Mouse (Mus musculus) thymus, postnatal 36 days (tissue): ENCODE data around the gene Ncapd2.
"Not testable (repeated sequence)": the region's sequence is repeated elsewhere in the genome, so short reads cannot be mapped to it uniquely, and the experiment has no call there.

ENCODE experiments used
- DNase-seq, 2 experiments: peaks; one replicate each; pipeline ENCODE4 v3.0.0; 2022; ENCODE audit warnings: mixed read lengths in 2 of 2

Gene Ncapd2

DNA sequence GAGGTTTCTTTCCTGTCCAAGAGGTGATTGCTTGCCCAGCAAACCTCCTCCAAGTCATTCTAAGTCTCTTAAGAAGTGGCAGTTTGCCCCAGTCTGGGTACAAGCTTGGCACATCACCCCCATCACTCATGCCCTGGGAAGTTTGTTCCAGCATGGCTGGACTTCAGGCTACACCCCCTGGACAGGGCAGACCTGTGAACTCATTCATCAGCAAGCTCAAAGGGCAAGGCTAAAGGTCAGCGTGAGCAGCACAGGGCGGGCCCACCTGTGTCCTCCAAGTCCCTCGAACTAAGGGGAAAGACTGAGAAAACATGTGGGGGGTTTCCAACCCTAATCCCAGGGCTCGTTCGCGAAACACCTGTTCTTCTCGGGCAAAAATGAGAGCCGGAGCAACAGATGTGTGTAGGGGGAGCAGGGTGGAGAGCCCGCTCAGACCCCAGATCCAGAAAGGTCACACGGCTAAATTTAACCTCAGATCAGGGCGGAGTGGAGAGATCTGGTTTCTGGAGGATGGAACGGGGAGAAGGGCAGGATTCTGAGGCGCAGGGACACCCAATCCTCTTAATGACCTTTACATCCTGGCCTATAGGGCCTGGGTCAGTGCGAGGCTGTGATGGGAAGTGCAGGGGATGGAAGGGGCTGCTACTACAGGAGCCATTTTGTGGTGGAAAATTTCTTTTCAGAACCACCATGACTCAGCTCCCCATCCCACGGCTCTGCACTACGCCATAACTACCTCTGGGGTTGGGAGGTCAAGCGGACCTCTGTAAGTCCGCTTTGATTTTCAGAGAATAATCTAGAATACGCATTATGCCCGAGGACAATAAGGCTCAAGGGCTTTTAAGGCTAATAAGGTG is 27.5 kb downstream of the Ncapd2 start:
- no peak for DNase-seq

DNA sequence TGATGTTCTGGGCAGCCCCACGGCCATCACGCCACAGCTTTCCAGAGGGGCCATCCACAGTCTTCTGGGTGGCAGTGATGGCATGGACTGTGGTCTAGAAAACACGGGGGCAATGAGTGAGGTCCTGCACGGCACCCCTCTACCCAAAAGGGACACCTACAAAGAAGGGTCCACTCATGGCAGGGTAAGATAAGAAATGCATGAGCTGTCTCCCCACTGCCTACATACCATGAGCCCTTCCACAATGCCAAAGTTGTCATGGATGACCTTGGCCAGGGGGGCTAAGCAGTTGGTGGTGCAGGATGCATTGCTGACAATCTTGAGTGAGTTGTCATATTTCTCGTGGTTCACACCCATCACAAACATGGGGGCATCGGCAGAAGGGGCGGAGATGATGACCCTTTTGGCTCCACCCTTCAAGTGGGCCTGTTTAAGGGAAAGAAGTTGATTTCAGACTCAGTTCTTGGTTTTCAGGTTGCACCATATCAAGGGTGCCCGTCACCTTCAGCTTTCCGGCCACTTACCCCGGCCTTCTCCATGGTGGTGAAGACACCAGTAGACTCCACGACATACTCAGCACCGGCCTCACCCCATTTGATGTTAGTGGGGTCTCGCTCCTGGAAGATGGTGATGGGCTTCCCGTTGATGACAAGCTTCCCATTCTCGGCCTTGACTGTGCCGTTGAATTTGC is 28.7 kb downstream of the Ncapd2 start:
- not testable (repeated sequence) for DNase-seq

DNA sequence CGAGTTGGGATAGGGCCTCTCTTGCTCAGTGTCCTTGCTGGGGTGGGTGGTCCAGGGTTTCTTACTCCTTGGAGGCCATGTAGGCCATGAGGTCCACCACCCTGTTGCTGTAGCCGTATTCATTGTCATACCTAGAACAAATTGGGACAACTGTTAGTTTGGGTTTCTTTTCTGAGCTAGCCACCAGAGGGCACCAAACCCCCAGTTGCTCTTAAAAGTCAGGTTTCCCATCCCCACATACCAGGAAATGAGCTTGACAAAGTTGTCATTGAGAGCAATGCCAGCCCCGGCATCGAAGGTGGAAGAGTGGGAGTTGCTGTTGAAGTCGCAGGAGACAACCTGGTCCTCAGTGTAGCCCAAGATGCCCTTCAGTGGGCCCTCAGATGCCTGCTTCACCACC is 29.5 kb downstream of the Ncapd2 start:
- DNase-seq, result peak; percentile 76 to 77

DNA sequence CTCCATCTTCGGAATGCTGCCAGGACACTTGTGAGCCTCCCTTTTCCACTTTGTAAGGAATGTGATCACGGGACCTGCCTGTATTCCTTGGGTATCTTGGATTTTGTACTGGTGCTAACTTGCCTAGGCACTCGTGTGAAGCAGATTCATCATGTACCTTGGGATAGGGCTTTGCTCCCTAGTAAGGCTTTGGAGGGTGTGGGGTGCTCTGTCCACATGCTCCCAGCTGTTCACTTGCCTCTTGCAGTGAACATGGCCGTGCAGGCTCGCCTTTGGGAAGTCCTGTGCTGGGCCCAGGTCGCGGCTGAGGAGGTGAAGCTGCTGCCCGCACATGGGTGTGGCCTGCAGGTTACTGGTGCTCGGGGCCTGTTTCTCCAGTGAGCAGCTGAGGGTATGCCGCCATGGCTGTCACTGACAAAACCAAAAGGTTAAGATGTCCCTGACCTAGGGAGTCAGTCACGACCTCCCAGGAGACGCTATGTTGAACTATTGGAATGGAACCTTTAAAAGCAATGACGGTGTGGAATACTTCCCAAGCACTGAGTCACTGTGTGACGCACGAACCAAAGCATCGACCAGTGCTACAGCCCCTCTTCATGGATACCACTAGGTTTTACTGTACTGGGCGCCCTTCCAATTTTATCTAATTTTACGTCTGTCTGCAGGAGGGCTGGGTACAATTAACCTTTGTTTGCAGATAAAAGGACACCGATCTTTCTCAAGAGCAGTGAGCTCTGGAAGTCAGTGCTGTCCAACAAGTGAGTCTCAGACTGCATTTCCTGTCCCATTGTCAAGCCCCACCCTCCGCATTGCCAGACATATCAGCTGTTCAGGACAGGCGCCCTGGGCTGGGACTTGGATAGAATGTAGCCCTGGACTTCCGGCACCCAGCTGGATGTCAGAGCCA is 30.4 kb downstream of the Ncapd2 start:
- no peak for DNase-seq

DNA sequence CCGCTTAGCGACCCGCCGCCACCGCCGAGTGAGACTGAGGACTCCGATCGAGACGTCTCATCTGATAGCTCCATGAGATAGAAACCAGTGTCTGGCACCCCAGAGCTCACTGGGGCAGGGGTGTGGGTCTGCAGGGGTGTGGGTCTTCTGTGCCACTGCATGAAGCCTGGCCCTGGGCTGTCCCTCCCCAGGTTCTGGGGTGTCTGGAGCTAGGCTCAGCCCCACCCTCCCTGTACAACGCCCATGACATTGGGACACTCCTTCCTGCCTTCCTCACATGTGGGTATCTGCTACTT is 31.0 kb downstream of the Ncapd2 start:
- DNase-seq, result no peak

DNA sequence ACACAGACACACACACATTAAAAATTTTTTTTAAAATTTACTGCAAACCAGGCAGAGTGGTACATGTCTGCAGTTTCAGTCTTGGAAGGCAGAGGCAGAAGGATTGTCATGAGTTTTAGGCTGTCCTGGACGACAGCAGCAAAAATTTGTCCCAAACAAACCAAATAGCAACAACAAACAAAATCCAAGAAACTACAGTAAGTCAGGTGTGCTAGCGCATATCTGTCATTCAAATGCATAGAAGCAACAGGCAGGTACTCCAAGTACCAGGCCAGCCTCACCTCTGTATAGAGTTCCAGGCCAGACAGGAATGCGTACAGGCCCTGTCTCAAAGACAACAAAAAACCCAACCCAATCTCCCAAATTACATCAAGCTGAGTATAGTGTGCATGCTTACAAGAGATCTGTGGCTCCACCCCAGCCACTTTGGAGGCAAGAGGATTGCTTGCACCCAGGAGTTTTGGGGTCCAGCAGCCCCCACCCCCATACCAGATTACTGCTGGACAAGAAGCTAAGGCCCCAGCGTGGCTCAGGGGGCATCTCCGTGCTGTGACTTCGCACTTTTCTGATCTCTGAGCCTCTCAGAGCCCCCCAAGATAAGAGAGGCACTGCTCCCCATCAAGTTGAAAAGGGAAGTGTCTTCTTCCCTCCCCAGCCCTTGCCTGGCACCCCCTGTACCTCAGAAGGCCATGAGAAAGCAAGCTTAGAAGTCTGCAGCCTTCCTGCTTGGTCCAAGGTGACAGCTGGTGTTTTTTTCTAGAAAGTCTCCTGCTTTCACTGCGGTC is 31.5 kb downstream of the Ncapd2 start:
- no peak for DNase-seq

DNA sequence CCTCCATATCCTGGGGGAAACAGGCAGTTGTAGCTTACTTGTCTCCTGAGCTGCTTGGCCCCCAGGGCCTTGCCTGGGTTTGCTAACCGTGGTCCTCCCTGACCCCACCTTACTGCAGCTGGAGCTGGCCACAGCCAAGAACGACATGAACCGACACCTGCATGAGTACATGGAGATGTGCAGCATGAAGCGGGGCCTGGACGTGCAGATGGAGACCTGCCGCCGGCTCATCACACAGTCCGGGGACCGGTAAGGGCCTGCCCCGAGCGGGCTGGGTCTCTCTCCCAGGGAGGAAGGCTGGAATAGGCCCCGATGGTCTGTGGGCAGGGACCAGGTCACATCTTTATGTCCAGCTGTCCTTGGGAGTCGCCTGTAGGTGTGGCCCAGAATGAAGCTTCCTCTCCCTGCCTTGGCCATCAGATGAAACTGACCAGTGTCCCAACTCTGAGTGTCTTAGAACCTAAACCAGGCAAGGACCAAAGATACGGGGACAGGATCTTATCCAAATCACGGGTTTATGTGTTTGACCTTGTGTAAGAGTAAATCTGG is 32.5 kb downstream of the Ncapd2 start:
- DNase-seq, result no peak

DNA sequence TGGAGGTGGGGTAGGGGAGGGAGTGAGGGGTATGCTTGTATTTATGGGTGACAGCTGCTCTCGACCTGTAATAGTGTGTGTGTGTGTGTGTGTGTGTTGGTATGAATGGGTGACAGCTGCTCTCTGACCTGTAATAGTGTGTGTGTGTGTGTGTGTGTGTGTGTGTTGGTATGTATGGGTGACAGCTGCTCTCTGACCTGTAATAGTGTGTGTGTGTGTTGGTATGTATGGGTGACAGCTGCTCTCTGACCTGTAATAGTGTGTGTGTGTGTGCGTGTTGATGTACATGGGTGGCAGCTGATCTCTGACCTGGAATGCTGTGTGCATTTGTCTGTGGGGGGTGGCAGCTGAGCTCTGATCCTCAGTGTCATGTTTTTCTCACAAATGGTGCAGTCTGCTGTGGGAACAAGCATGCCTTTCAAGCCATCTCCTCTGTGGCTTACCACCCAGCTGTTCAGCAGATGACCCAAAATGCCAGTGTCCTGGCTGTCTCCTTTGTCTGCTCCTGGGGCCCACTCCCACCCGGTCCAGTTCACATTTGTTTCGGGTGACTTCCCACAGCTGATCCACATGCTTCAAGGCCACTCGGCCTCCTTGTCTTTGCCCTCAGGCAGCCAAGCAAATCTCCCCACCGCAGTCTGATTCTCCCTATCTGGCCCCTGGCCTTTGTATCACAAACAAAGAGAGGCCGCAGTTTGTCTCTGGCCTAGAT is 34.4 kb downstream of the Ncapd2 start:
- DNase-seq, result no peak

DNA sequence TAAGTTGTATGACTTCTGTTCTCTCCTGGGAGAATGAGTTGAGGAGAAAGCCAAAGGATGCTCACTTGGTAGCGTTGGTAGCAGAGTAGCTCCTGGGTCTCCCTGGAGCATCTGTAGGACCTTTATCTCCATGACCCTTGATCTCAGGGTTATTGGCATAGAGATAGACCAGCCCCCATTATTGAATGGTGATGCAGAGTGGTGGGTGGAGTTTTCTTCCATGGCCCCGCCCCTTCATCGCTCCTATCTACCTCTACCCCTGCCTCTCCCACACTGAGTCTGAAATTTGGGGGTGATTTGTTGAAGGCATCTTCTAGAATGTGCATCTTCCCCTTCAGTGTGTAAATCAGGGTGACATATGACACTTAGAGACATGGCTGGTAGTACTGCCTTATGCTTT is 35.0 kb downstream of the Ncapd2 start:
- no peak for DNase-seq

DNA sequence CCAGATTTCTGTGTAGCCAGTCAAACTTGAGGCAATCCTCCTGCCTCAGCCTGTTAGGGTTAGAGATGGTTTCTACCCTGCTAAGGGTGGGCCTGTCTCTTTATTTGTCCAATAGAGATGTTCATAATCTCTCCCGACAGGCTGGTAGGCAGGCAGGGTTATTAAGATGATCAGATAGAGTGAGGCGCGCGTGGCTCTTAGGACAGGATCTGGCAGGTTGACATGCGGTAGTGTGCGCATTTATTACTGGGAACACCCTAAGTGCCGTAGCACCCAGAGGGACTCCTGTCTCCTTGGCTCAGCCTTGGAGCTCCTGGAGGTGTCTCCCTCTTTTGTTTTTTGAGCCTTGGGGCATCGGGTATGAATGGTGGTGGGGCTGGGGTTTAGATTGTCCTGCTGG is 36.2 kb downstream of the Ncapd2 start:
- DNase-seq, result no peak

DNA sequence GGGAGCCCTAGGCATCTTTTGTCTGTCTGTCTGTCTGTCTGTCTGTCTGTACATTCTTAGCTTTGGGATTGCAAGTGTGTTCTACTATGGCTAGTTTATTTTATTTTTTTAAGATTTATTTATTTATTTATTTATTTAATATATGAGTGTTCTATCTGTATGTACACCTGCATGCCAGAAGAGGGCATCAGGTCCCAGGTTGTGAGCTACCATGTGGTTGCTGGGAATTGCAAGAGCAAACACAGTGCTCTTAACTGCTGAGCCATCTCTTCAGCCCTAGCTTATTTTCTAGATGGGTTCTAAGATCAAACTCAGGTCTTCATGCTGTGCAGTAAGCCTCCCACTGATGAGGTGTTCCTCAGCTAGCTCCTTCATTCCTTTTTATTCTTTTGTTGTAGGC is 37.0 kb downstream of the Ncapd2 start:
- DNase-seq, result no peak

DNA sequence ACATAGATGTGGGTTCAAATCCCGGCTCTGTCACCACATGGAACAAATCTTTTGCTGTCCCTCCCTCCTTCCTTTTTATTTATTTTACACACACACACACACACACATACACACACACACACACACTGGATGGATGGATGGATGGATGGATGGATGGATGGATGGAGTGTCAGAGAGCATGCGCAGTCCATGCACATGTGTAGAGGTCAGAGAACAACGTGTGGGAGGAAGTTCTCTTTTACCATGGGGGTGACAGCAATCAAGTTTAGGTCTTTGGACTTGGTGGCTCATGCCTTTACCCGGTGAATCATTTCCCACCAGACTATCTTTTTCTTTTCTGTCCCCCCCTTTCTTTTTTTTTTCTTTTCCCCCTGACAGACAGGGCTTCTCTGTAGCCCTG is 37.8 kb downstream of the Ncapd2 start:
- no peak for DNase-seq

DNA sequence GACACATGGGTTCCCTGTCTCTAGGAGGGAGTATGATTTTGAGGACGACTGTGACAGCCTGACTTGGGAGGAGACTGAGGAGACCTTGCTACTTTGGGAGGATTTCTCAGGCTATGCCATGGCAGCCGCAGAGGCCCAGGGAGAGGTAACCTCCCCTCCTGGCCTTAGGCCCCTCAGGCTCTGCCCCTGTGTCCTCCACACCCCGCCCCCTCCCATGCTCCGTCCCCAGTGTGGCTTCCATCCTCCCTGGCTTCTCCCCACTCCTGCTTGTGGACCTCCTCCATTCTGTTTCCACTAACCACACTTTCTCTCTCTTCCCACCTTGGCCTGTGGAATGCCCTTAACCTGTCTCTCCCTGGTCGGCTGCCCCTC is 38.5 kb downstream of the Ncapd2 start:
- DNase-seq, result no peak

DNA sequence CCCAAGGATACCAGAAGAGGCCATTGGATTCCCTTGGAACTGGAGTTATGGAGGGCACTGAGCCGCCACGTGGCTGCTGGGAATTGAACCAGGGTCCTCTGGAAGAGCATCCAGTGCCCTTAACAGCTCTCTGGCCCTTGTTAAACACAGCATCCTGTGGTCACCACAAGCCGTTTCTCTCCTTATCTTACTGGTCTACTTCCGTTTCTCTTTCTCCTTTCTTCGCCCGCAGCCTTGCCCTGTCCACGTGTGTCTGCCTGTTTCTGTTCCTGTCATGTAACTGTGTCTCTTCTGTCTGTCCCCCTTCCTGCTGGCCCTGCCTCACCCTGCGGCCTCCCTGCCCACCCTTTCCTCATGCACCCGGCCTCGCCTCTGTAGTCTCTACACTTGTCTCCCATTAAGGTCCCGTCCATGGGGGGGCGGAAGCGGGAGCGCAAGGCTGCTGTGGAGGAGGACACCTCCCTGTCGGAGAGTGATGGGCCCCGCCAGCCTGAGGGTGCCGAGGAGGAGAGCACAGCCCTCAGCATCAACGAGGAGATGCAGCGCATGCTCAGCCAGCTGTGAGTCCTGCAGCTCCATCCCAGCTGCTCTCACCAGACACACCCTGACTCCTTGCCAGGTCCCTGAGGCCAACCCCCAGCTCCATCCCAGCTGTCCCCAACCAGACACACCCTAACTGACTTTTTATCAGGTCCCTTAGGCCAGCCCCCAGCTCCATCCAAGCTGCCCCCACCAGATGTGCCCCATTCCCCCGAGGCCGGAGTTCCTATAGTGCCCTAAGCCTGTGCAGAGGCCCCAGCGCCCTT is 39.1 kb downstream of the Ncapd2 start:
- no peak for DNase-seq

DNA sequence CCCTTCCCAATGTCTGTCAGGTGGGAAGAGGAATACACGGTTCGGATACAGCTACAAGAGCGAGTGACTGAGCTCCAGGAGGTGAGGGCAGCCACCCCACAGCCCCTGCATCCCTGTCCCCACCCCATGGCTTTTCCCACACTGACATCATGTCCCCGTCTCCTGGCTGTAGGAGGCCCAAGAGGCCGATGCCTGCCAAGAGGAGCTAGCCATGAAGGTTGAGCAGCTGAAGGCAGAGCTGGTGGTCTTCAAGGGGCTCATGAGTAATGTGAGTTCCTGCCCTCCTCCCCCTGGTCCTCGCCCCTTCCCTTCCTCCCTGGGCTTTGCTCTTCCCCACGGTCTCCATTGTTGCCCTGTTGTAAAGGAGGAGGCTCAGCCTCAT is 41.9 kb downstream of the Ncapd2 start:
- no peak for DNase-seq

DNA sequence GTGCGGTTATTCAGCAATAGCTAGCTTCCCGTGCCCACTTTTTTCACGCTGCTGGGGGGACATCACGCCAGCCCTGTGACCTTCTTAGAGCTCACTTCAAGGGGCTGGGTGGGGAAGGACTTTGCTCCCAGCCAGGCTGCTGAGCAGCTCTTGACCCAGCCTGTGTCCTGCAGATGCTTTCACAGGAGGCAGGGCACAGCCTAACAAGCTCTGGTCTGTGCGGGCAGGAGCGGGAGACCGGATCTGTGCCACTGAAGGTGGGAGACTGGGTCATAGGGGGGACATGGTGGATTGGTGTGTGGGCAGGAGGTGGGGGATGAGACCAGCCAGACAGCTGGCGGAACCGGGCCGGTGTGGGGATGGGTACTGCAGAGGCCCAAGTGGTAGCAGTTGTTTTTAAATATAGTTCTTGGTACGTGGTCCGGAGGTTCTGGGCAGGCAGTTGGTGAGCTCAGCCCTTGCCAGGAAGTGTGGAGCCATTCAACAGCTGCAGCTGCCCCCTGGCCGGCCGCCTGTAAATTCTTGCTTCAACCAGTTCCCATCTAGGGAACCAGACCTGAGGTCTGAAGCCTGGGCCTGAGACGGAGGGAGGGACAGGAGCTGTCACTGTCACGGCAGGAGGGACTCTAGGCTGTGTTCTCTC is 42.5 kb downstream of the Ncapd2 start:
- no peak for DNase-seq

DNA sequence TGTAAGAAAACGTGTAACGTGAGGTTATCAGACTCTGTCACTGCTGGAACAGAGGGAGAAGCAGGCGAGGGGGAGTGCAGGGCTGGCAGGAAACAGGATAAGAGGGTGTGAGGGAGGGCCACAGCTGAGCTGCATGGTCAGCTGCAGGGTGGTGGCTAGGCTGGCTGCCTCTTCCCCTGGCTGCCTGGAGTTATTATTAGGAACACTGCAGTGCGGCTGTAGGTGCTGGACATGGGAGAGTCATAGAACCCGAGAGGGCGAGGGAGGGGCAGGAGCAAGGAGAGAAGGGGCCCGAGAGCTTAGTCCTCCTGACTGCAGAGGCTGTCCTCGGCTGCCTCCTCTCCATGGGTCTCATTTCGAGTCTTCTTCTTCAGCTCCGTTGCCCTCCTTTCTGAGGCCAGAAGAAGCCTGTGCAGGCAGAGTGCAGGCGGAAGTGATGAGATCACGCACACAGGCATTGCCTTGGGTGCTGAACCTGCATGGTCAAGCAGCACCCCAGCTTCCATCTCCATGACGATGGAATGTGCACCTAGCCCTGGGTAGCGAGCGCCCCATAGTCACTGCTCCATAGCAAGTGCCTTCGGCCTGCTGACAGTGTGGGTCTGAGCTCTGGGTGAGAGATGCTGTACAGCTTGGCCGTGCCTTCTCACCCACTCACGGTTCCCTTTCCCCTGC is 43.1 kb downstream of the Ncapd2 start:
- no peak for DNase-seq

DNA sequence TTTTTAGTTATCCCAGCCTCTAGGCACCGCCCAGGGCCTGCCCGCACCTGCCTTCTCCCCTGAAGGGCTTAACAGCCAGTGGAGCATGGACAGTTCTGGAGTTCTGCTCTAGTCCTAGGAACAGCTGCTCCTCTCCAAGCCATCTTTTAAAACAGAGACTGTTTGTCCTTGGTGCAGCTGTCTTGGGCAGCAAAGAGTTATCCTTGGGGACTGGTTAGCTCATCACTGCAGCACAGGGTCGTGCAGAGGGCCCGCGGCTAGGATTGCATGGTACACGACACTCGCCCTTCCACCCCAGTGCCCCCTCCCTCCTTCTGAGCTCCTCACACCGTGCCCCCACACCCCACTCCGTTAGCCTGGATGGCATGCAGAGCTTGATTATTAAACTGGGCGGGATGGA is 44.2 kb downstream of the Ncapd2 start:
- DNase-seq, result no peak

DNA sequence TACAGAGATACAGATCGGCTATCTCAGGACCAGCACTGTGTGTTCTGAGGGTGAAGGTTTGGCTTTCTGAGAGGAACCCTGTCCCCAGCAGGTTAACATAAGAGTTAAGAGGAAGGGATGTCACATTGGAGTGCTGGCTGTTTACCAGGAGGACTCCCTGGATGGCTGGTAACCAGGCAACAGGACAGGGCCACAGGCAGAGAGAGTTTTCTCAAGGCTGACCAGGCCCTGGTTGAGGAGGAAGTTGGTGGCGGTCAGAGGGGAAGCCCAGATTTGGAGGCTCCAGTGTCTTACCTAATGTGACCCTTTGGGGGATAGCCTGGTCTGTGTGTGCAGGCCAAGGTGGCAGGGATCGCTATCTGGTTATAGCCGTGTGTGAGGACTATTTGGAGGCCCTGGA is 44.7 kb downstream of the Ncapd2 start:
- DNase-seq, result no peak

DNA sequence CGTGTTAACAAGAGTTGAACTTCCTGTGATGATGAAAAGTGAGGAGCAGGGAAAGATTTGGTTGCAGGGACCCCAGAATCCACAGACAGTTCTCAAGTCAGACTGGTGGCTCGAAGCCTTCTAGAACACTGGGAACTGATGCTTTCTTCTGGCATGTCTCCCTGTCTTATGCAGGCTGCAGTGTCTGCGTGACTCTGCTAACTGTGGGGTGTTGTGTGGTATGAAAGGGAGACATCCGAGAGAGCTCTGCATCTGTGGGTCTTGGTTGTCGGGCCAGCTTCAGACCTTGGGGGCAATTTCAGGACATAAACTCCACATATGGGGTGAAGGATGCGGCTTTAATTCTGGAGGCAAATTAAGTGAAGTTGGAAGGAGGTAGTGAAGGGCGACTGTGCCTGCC is 45.4 kb downstream of the Ncapd2 start:
- no peak for DNase-seq
